Mouse (Mus musculus): ENCODE results near the gene Cdkal1.

DNA sequence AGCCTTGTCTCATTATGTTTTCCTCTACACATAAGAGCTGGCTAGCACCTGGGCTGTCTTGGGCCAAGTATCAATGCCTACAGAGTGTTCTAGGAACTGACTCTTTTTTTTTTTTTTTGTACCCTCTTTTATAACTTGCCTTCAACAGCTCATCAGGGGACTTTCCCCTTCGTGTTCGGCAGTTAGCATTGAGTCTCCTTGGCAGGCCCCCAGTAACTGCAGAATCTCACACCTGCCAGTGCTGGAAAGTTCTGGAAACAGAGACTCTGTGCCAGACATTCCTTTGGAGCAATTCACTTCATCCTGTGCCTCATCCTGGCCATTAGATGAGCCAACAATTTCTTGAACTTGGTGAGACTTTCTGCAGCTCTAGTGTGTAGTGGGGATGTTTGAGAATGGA is 652.9 kb downstream of the Cdkal1 start:
- TF ChIP-seq CTCF (IDR thresholded peaks at IDR 0.05; ENCODE audit: low read depth, low read length) (no peak), POLR2A (IDR thresholded peaks at IDR 0.05; ENCODE audit: borderline replicate concordance, low read depth, low read length) (no peak)

Data from bone marrow macrophage, adult 2 months (primary cell).